Mouse (Mus musculus): ENCODE measurements at regions not wholly inside any gene's neighbourhood (a gene's known extent, or its start where the extent isn't known, plus 50 kb on each side); places are given as distances from the start of the nearest gene placed in this dataset.
A peak's percentile ranks its signal among the peaks of the same experiment; 100 is the strongest.

DNA sequence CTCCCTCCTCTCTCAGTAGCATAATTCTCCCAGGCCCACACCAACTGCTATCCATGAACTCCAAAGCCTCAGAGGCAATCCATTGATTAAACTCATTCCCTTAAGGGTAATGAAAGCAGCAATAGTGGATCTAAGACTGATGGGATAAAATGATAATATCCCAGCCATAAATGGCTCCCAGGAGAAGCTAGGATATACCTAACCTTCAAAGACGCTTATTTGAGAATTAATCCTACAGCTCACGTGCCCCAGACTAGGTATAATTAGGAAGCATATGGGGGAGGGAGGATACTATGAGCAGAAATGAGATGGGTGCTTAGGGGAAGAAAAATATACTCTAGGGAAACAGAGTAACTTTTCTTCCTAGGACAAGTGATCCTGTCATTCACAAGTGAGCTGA is 52.8 kb upstream of the Rnf32 start:
- intact Hi-C loops (cut with DNase I): no loop called here
- DNase-seq: no peak

GRCm38 (mm10) chr5:29142502-29142901 is 53.3 kb upstream of the Rnf32 start:
- no peak for DNase-seq
- intact Hi-C loops (cut with DNase I): no loop called here

- intact Hi-C loops (cut with DNase I): no loop called here
- DNase-seq: no peak
Observed at GRCm38 (mm10) chr5:29137481-29137880, 58.3 kb upstream of the Rnf32 start.

- intact Hi-C loops (cut with DNase I): no loop called here
- DNase-seq: no peak
Observed at GRCm38 (mm10) chr5:29132261-29132660, 63.5 kb upstream of the Rnf32 start.

DNA sequence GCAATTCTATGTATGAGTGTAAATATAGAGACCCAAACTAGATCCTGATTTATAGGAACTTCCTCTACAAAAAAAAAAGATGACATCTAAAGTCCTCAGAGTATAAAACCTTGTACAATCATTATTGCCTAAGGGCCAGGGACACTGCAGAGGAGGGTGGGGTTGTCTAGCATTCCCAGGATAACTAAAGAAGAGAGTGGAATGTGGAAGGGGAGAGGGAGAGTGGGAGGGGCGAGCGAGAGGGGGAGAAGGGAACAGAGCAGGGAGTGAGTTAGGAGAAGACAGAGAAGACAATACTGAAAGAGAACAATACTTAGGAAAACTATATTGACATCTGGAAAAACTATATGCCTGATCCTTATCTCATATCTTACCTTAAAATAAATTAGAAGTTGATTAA is 64.0 kb upstream of the Rnf32 start:
- no peak for DNase-seq
- intact Hi-C loops (cut with DNase I): no loop called here

GRCm38 (mm10) chr5:29129724-29130123 is 66.1 kb upstream of the Rnf32 start:
- no peak for DNase-seq
- intact Hi-C loops (cut with DNase I): no loop called here

DNA sequence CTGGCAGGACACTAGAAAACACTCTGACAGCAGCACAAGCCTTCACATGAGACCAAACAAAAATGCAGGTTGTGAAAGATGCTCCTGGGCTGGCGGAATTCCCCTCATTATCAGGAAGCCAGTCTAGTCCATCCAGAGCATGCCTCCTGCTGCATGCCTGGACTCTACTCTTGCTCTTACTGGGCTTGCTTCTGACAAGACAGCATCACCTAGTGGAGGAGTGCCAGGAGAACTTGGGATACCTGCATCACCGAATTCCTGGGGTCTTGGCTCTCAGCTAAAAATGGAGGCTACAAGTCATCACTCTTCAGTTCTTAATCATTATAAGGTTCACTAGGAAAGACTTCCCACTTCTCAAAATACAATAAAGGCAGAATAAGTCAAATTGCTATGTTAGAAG is 78.8 kb upstream of the Rnf32 start:
- intact Hi-C loops (cut with DNase I): no loop called here
- no peak for DNase-seq

- intact Hi-C loops (cut with DNase I): no loop called here
- DNase-seq: no peak
Observed at GRCm38 (mm10) chr5:29112531-29112930, 83.3 kb upstream of the Rnf32 start.

GRCm38 (mm10) chr5:29107276-29107675 is 88.5 kb upstream of the Rnf32 start:
- no peak for DNase-seq
- intact Hi-C loops (cut with DNase I): no loop called here

DNA sequence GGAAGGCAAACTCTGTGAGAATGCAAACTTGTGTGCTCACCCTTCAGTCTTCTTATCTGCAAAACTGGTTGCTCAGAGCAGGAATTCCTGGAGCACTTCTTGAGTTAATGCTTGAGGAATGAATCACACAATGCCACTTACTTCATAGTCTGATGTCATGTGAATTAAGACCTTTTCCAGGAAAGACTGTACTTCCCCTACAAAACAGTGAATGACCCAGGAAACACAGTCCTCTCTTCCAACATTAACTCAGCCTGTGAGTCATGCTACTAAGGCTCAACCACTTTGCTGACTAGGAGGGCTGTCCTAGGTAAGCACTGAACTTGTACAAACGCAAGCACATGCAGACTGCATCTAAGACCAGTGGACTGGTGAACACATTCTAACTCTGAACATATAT is 112.5 kb upstream of the Rnf32 start:
- DNase-seq: no peak
- intact Hi-C loops (cut with DNase I): no loop called here

DNA sequence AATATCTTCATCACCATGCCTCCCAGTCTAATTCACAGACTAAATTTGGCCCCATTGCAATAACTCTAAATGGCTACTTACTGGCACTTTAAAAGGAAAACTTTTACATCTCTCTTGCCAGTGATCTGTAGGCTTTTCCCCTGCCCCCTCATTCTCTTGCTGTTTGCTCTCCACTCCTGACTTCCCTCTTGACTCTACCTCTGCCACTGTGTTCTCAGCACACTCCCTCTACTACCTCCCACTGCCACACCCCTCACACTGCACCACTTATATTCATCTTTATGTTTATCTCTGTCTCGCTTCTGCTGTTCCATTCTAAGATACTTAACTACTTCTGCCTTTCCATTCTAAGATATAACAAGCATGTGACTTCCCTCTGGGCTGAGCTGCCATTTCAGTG is 141.4 kb upstream of the Rnf32 start:
- intact Hi-C loops (cut with DNase I): no loop called here
- DNase-seq: no peak

GRCm38 (mm10) chr5:29036636-29037035 is 159.2 kb upstream of the Rnf32 start:
- intact Hi-C loops (cut with DNase I): loop anchor here (1.0 kb wide), 2 partner anchors 566 to 585 kb away; no protein-coding TSS in a partner anchor
- DNase-seq: peak in 1 of 2 experiments; percentile 15

DNA sequence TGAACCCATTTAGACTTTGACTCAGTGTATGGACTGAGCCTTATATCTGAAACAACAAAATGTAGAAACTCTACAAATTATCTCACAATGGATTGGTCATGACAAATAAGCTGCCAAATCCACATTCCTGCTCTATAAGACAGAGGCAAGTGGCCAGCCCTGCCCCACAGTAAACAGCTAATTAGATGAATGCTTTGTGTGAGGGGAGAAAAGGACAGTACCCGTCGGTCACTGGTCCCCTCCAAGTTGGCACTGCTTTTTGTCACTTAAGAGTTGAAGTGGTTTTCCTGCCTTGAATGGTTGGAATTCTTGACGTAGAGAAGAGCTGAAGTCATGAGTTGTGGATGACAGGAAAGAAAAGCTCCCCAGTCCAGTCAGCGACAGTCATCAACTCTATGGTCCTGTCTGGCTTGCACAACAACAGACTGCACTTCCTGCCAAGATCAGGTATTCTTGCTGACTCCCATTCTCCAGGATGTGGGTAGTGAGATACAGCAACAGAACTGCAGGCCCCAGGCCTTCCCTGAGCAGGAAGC is 162.3 kb upstream of the Rnf32 start:
- no peak for DNase-seq
- intact Hi-C loops (cut with DNase I): no loop called here

- no peak for DNase-seq
- intact Hi-C loops (cut with DNase I): no loop called here
Observed at GRCm38 (mm10) chr5:29030525-29030924, 165.3 kb upstream of the Rnf32 start.

GRCm38 (mm10) chr5:29029957-29030356 is 165.8 kb upstream of the Rnf32 start:
- intact Hi-C loops (cut with DNase I): no loop called here
- no peak for DNase-seq

DNA sequence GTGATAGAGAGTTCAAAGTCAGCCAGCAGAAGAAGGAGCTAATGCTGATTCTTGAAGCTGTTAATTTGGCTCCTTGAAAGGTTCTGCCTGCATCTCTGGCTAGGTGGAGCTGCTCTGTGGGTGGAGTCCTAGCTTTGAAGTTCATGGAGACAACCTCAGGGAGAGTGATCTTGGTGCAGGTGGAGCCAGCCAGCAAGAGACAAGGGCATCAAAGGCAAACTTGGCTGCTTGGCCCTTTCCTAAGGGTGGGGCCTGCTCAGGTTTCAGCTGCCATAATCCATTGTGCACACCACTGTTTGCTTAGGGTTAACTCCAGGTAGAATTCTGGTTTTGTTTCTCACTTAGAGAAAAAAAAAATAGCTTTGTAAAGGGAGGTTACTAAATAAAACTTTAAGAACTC is 170.7 kb upstream of the Rnf32 start:
- intact Hi-C loops (cut with DNase I): no loop called here
- no peak for DNase-seq

- intact Hi-C loops (cut with DNase I): no loop called here
- DNase-seq: no peak
Observed at GRCm38 (mm10) chr5:28992796-28993195, 203.0 kb upstream of the Rnf32 start.

DNA sequence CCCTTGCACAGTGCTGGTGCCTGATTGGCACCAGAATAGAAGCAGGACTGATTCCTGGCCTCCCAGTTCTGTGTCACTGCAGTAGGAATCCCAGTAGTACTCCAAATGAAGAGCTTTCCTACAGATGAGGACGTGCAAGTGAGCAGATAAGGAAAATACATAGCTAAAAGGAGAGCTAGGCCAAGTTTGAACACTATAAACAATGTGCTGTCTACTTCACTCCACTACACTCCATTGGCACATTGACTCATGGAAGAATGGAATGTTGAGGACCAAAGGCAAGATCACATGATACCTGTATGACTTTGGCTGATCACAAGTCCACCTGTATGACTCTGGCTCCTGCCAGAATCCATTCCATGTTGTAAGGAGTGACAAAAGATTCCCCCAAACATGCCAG is 215.9 kb upstream of the Rnf32 start:
- no peak for DNase-seq

GRCm38 (mm10) chr5:28970404-28970803 is 225.4 kb upstream of the Rnf32 start:
- intact Hi-C loops (cut with DNase I): no loop called here
- DNase-seq: no peak

More for the DNA sequence above, 215.9 kb upstream of the Rnf32 start:
- intact Hi-C loops (cut with DNase I): no loop called here

DNA sequence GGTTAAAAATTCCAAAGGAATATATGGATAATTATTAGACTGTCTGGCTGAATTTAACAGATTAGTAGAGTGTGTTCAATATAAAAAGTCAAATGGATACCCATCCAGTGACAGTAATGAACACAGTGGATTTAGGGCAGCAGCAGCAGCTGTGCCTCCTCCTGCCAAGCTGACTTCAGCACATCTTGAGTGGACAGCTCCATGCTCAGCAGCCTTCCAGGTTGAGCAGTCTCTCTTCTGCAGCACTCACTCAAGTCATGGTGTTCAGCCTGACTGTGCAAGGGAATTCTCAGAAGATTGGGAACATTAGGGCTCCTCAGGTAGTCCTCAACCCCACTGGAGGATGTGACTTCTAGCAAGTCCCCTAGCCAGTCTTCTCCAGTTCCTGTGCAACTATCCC is 240.8 kb upstream of the Rnf32 start:
- intact Hi-C loops (cut with DNase I): no loop called here
- DNase-seq: peak; percentile 7 to 9

DNA sequence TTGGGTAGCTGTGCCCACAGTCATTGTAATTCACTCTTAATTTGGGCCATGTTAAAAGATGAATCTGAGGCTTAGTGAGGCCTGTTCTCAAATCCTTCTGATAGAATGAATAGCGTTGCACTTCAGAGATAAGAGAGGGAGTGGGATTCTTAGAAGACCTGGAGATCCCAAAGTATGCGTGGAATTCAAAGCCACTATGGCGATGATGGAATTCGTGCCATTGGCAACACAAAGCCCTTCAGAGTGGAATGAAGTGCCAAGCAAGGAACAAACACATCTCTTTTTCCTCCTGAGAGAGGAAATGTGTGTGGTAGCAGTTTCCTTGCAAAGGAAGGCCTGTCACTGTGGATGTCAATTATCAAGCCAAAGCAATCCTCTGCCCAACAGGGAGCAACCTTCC is 248.3 kb upstream of the Rnf32 start:
- intact Hi-C loops (cut with DNase I): no loop called here
- no peak for DNase-seq

GRCm38 (mm10) chr5:28943571-28944316 is 252.0 kb upstream of the Rnf32 start:
- DNase-seq: no peak
- intact Hi-C loops (cut with DNase I): no loop called here

GRCm38 (mm10) chr5:28940972-28941371 is 254.8 kb upstream of the Rnf32 start:
- intact Hi-C loops (cut with DNase I): no loop called here
- no peak for DNase-seq

Measured in heart, postnatal 36 days (tissue).